Mouse (Mus musculus) CD4-positive, CD25-positive, alpha-beta regulatory T cell, adult 9 weeks (primary cell): ENCODE measurements around the gene 1500015O10Rik. TPM values are rescaled to one million over a fixed set of nuclear protein-coding genes. Genes with fewer than 3 reads are reported as not detected.

Experiments used
- polyA plus RNA-seq: library from polyadenylated mRNA; unstranded; fragments of 100-300 nt; shearing (Covaris generic); gene quantifications from one replicate; pipeline ENCODE4 v1.2.1, GENCODE M21; 2017

The 1500015O10Rik gene
- 0.31 TPM for polyA plus RNA-seq

GRCm38 (mm10) chr1:43730491-43730924 lies at the start of gene 1500015O10Rik:
TSS of gene 1500015O10Rik (plus strand) at chr1:43730602.

Other genes with a start within 250 kb of the 1500015O10Rik start
- 13.7 TPM for gene Uxs1, start 97.2 kb downstream of the 1500015O10Rik start, polyA plus RNA-seq
- gene Tpp2, start 203.0 kb downstream of the 1500015O10Rik start, polyA plus RNA-seq, result 192 TPM